Mouse (Mus musculus) heart, adult 2 months (tissue): Measurements from ENCODE around the gene Mpg.

Source experiments
- CTCF ChIP-seq: fragments of 200-600 bp; IDR thresholded peaks from 2 replicates; pipeline ENCODE4 v1.8.1; 2022; ENCODE audit warnings: antibody characterized with exemption, mild to moderate bottlenecking, moderate library complexity
- POLR2A ChIP-seq: fragments of 200-500 bp; IDR thresholded peaks from 2 replicates; pipeline ENCODE4 v1.6.1; 2011; ENCODE audit warnings: mild to moderate bottlenecking, low read depth, low read length, control low read depth; ENCODE audit not compliant: insufficient read depth

DNA sequence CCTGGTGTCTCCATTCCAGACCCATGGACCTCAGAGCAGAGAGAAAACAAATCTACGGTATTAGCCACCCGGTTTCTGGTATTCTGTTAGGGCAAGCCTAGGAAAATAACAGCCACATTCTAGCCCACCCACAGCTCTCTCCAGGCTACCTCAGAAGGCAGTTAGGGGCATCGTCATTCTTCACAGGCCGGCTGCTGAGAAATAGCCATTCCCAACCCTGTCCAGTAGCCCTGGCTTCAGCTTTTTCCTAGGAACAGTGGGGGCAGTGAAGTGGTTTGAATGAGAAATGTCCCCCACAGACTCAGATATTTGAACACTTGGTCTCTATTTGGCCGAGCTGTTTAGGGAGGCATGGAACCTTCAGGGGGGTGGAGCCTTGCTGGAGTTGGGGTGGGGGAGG is 36.9 kb upstream of the Mpg start:
- no peak for TF ChIP-seq CTCF
- TF ChIP-seq POLR2A = no peak
